Mouse (Mus musculus): ENCODE results near the gene Dgkk. TPM values are rescaled to one million over a fixed set of nuclear protein-coding genes. Genes with fewer than 3 reads are reported as not detected.
"Not testable (repeated sequence)": the region's sequence is repeated elsewhere in the genome, so short reads cannot be mapped to it uniquely, and the experiment has no call there.

The Dgkk gene
- total RNA-seq, 2 experiments from 2014 or later = 0.25 to 0.44 TPM

- DNase-seq (ENCODE audit: low spot score in 2 of 2) = no peak
- no peak for TF ChIP-seq CTCF (conservative IDR thresholded peaks at IDR 0.05)
- no peak overlapping the region for H3K27ac ChIP-seq
- H3K4me3 ChIP-seq = no peak overlapping the region
Measured at GRCm38 (mm10) chrX:6968598-6968997, 189.5 kb downstream of the Dgkk start.

- no peak for TF ChIP-seq CTCF (conservative IDR thresholded peaks at IDR 0.05)
- Histone ChIP-seq H3K27ac (no peak overlapping the region), H3K4me3 (no peak overlapping the region)
- no peak for DNase-seq (ENCODE audit: low spot score in 2 of 2)
Measured at GRCm38 (mm10) chrX:6971956-6972355, 192.8 kb downstream of the Dgkk start.

- DNase-seq (ENCODE audit: low spot score in 2 of 2); H3K27ac ChIP-seq; H3K4me3 ChIP-seq: not testable (repeated sequence)
Measured at GRCm38 (mm10) chrX:6983916-6984315, 204.8 kb downstream of the Dgkk start.
